Mouse (Mus musculus): ENCODE data around the gene Zzz3. TPM values are rescaled to one million over a fixed set of nuclear protein-coding genes. Genes with fewer than 3 reads are reported as not detected.

The Zzz3 gene
- 10 to 100 TPM; 40.9 to 41.6 TPM for total RNA-seq (2021)

GRCm38 (mm10) chr3:152395350-152396277 lies at the start of gene Zzz3:
TSS of gene Zzz3 (plus strand) at chr3:152395473.
- DNase-seq (ENCODE audit: low spot score in 2 of 2): peak; percentile 88 to 92
- intact Hi-C loops (cut with DNase I): loop anchor here (2.0 to 5.0 kb wide), 3 partner anchors 82 to 353 kb away; partner anchors contain the start of gene Ak5

DNA sequence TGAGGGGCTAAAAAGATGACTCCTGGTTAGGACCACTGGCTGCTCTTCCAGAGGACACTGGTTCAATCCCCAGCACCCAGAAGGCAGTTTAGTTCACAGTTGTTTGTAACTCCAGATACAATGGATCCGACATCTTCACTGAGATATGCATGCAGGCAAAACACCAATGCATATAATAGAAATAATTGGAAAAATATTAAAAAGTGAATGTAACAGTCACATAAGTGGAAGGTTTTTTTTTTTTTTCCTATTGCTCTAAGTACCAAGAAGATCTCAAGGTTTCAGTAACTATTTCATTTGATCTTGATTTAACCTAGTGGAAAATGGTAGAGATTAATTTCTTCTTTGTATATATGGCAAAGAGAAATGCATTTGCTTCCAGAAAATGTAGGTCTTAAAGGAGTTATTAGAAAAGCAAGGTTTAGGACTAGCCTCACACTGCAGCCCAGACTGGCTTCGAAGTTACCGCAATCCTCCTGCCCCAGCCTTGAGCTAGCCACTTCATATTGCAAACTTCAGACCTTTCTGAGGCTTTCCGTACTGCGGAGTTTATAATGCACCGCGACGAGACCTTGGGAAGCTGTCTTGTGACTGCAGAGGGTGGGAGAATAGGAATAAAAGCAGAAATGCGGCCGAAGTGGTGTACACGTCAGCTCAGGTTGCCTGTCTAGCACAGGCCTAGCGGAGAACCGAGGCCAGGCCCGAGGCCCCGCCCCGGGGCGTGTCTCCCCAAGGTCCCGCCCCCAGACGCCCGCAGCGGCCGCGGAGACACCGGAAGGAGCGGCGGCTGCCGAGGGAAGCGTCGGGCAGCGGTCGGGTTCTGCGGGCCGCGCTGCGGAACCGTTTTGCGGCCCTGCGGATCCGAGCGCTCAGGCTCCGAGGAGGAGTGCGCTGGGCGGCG lies 49.3 kb upstream of the Zzz3 start, which contains the start of gene Usp33:
Gene Usp33, plus strand, starts transcription at position 747 of the 901 bp plus-strand sequence.
- intact Hi-C loops (cut with DNase I): no loop called here
- peak; percentile 91 to 93 for DNase-seq (ENCODE audit: low spot score in 2 of 2)

DNA sequence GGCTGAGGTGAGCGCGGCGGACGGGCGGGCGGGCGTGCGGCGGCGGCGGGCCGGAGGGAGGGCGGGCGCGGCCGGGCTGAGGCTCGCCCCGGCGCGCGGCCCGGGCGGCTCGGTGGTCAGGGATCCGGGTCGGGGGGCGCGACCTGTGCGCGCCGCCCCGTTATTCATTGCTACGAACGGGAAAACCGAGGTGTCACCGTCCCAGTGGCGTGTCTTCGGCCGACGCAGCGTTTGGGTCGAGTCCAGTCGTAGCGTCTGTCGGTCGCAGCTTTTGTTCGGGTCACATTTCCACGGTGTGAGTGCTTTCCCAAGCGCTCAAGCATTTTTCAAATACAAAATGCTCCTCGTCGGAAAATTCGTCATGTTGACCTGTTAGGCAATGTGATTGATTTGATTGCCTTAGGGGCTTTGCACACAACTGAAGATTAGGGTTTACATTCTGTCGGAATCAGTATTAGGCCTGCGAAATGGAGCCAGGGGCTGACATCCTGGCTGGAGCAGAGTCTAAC lies 48.6 kb upstream of the Zzz3 start:
- peak; percentile 36 to 45 for DNase-seq (ENCODE audit: low spot score in 2 of 2)

DNA sequence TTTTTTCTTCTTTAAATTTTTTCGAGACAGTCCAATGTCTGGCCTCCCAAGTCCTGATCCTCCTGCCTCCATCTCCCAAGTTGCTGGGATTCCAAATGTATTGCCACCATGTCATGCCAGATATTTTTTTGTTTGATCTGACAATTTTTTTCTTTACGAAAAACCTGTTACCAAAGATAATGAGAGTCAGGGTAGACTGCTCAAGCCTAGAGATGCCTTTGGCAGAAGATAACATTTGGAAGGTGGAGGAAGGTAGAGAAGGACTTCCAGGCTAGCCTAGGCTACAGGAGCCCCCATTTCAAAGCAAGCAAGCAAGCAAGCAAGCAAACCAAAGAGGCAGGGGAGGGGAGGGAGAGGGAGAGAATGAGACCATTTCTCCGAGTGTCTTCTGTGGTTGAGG lies 48.0 kb upstream of the Zzz3 start:
- no peak for DNase-seq (ENCODE audit: low spot score in 2 of 2)
- intact Hi-C loops (cut with DNase I): no loop called here

More for the DNA sequence above, 48.6 kb upstream of the Zzz3 start:
- intact Hi-C loops (cut with DNase I): no loop called here

DNA sequence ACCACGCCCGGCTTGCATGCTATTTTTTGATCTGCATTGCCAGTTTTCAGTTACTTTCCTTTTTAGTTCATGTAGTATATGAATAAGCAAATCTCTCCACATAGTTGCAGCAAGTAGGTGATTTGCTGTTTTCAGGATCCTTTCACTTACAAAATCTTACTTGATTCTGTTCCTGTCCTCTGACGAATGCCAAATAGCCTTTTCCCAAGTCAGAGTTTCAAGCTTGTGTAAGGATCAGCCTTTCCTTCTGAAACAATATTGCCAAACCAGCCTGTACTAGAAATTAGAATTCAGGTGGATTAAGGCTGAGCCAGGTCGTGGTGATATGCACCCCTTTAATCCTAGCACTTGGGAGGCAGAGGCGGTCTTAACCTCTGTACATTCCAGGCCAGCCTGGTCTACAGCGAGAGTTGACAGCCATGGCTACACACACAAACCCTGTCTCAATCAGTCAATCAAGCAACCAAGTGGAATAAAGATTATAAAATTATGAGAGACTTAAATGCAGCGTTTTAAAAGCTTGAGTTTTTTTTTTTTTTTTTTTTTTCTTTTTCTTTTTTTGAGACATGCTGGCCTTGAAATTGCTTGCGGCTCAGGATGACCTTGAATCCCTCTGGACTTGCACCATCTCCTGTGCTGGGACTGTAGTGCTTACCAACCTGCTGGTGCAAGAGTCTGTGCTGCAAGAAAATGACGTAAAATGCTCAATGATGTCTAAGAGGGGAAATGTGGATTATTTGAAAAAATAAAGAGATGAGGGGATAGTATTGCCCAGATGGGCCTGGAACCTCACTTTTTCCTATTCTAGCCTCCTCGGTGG lies 47.1 kb upstream of the Zzz3 start:
- DNase-seq (ENCODE audit: low spot score in 2 of 2): no peak
- intact Hi-C loops (cut with DNase I): no loop called here

- no peak for DNase-seq (ENCODE audit: low spot score in 2 of 2)
- intact Hi-C loops (cut with DNase I): no loop called here
Observed at GRCm38 (mm10) chr3:152350431-152350830, 44.8 kb upstream of the Zzz3 start.

DNA sequence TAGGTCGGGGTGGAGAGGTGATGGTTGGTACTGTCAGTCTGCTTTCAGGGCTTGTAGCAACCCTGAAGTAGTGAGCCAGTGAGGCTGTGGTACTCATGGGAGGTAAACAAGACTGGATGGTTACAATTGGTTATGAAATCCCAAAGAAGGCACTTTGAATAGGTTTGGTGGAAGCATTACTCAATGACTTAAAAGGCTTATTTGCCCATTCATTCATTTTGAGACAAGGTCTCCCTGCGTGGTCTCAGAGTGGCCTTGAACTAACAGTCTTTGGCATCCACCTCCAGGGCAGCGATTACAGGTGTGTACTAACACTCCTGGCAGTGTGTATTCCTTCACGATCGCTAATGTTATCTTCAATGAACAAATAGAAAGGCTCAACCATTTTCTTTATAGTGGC lies 44.3 kb upstream of the Zzz3 start:
- intact Hi-C loops (cut with DNase I): no loop called here
- no peak for DNase-seq (ENCODE audit: low spot score in 2 of 2)

GRCm38 (mm10) chr3:152352289-152352688 lies 43.0 kb upstream of the Zzz3 start:
- no peak for DNase-seq (ENCODE audit: low spot score in 2 of 2)
- intact Hi-C loops (cut with DNase I): no loop called here

- DNase-seq (ENCODE audit: low spot score in 2 of 2): no peak
- intact Hi-C loops (cut with DNase I): no loop called here
Observed at GRCm38 (mm10) chr3:152353434-152354177, 41.7 kb upstream of the Zzz3 start.

DNA sequence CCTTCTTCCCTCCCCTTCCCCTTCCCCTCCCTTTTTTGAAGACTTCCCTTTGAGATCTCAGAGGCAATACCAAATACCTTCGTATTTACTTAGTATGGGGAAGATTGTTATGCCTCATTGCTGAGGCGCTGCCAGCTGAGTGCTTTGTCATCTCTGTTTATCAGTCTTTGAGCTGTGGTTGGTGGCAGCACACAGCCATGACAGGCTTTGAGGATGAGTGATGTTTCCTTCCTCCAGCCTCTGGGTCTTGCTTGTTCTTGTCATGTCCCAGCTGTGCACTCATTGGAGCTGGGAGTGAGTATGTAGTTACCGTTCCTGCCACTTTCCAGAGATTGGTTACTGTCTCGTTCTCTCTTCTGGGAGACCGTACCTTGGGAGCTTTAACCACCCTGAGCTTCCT lies 39.9 kb upstream of the Zzz3 start:
- intact Hi-C loops (cut with DNase I): no loop called here
- DNase-seq (ENCODE audit: low spot score in 2 of 2): no peak

GRCm38 (mm10) chr3:152356751-152357150 lies 38.5 kb upstream of the Zzz3 start:
- intact Hi-C loops (cut with DNase I): no loop called here
- no peak for DNase-seq (ENCODE audit: low spot score in 2 of 2)

DNA sequence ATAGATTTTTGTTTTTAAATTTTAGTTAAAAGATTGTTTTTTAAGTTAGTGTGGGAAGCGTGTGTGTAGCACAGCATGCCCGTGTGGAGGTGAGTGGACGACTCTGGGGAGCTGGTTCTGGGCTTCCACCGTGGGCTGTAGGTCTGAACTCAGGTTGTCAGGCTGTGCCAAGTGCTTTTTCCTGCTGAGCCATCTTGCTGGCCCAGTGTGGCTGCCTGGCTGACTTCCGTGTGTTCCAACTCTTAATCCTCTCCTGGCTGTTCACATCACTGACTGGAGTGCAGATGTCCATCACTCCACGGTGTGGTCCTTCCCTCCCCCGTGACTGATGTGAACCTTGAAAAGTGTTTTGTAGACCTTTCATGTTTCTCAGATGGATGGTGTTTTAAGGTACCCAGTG lies 36.1 kb upstream of the Zzz3 start:
- DNase-seq (ENCODE audit: low spot score in 2 of 2): no peak
- intact Hi-C loops (cut with DNase I): no loop called here

DNA sequence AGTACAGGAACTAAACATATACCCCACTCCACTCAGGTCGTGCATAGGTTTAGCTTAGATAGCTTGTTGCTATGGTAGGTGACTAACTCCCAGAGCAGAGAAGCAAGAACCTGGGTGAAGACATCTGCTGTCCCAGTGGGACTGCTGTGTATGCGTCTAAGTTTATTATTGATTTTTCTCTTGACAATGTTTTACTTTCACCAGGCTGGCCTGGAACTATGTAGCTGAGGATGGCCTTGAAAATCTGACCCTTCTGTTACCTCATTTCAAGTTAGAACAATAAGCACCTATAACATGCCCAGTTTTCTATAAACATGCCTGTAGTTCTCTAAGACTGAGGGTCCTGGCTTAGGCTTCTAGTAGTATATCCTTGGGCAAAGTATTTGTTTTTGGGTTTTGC lies 31.1 kb upstream of the Zzz3 start:
- intact Hi-C loops (cut with DNase I): no loop called here
- DNase-seq (ENCODE audit: low spot score in 2 of 2): no peak

DNA sequence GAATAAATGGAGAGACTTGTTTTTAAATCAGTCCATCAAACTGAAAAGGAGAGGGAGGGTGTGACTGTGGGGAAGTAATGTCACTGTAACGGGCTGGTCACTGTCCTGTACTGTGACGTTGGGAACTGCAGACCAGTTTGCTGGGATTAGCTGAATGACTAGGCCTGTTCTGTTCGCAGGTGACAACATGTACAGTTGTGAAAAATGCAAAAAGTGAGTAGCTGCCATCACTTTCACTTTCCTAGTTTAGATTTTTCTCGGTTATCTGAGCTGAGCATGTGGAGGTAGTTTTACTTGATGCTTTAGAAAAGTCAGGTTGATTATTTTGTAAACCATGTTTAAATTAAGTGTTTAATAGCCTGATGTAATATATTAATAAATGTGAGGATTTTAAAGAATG lies 19.2 kb upstream of the Zzz3 start:
- intact Hi-C loops (cut with DNase I): no loop called here
- DNase-seq (ENCODE audit: low spot score in 2 of 2): no peak

GRCm38 (mm10) chr3:152384106-152384505 lies 11.2 kb upstream of the Zzz3 start:
- DNase-seq (ENCODE audit: low spot score in 2 of 2): no peak
- intact Hi-C loops (cut with DNase I): no loop called here

- peak; percentile 97 to 98 for DNase-seq (ENCODE audit: low spot score in 2 of 2)
- intact Hi-C loops (cut with DNase I): loop anchor here (2.0 to 5.0 kb wide), 3 partner anchors 81 to 352 kb away; partner anchors contain the start of gene Ak5
Observed at GRCm38 (mm10) chr3:152396278-152396987, 1.2 kb downstream of the Zzz3 start.

DNA sequence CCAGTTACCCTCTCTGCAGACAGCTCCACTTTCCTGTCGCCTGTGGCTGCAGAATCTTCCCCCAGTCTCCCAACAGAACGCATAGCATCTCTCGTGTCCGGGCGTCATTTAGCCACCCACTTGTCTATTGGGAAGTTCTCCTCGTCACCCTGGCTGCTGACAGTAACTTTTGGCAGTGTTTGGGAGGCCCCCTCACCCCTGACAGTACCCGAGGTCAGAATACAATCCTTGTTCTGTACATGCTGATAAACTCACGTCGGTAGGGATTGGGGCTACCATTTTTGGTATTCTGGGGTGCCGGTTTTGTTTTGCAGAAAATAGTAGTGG lies 1.7 kb downstream of the Zzz3 start:
- no peak for DNase-seq (ENCODE audit: low spot score in 2 of 2)
- intact Hi-C loops (cut with DNase I): loop anchor here (2.0 to 5.0 kb wide), 3 partner anchors 80 to 352 kb away; partner anchors contain the start of gene Ak5
